Mouse (Mus musculus) 416B (cell line): ENCODE measurements around the gene Styk1.

Experiments
- DNase-seq: peaks from one replicate; pipeline ENCODE4 v3.0.0; 2011; ENCODE audit warnings: low read depth

The Styk1 gene

GRCm38 (mm10) chr6:131369866-131370616, 16.6 kb upstream of the Styk1 start:
- DNase-seq = no peak

- DNase-seq = peak; percentile 73
These were observed 13.7 kb upstream of the Styk1 start for GRCm38 (mm10) chr6:131367101-131367500.

DNA sequence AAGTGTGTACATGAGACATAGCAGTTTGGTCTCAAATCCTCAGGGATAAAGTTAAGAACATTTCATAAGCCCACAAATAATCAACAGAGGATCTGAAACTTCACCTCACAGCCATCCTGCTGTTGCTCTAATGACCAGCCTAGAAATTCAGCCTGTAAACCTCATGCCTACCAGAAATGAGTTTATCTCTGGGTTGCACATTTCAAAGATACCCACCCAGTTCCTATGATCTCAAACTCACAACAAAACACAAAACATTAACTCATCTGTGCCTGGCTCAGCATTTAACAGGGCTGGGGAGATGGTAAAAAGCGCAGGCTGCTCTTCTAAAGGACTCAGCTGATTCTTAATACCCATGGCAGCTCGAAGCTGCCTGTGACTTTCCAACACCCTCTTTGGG, 11.0 kb upstream of the Styk1 start:
- no peak for DNase-seq

DNA sequence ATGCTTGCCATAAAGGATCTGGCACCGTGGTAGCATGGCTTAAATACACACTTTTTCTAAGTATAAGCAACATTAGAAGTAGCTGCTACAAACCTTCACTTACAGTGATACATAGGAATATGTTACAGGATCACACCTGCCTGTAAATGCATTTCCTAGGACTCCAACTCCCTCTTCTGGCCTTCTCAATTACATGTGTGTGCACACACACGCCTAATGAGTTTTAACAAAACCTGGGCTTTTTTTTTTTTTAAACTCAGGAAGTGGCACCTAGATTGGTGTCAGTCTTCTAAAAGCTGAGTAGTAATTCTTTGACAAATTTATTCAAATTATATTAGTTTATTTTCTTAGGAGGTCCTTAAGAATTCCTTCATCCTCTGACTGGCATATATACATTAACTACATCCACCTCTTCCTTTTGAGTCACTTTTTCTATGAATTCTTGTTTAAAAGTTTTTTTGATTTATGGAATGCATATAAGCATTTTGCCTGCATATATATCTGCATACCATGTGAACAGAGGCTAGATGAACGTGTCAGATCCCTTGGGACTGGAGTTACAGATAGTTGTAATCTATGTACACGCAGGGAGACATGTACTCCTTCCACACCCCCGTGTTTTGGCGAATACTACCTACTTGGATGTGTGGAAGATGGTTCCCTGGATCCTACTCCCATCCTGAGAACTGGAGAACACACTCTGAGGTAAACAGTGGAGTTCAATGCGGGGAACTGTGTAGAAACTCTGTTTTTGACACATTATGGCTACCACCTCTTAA, 9.8 kb upstream of the Styk1 start:
- DNase-seq = no peak

DNA sequence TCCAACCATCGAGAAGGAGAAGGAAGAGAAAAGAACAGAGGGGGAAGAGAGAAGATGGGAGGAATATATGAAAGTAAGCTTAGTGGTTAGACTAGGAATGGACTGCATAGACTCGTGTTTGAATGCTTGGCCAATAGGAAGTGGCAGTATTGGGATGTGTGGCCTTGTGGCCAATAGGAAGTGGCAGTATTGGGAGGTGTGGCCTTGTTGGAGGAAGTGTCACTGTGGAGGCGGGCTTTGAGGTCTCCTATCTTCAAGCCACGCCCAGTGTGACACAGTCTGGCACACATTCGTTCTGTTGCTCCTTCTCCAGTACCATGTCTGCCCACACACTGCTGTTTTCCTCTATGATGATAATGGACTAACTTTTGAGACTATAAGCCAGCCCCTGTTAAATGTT, 7.3 kb upstream of the Styk1 start:
- peak; percentile 61 for DNase-seq

GRCm38 (mm10) chr6:131359543-131359942, 6.1 kb upstream of the Styk1 start:
- DNase-seq = no peak

GRCm38 (mm10) chr6:131354913-131355312, 1.5 kb upstream of the Styk1 start:
- no peak for DNase-seq

- DNase-seq = no peak
These were observed 6.4 kb downstream of the Styk1 start for GRCm38 (mm10) chr6:131347026-131347425.

GRCm38 (mm10) chr6:131344346-131344745, 9.1 kb downstream of the Styk1 start:
- DNase-seq = no peak

DNA sequence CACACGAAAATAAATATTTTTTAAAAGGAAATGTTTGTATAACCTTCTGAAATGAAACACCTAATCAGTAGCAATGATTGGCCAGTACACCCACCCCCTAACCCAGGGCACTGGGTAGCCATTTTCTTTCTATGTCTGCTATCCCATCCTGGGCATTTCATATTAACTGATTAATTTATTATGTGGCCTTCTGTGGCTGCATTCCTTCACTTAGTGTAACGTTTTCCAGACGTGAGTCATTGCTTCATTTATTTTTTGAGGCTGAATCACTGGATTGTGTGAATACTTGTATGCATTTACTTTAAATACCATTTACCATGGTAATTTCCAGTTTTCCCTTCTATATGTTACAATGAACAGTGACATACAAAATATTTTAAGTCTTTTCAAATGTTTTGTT, 13.3 kb downstream of the Styk1 start:
- no peak for DNase-seq

DNA sequence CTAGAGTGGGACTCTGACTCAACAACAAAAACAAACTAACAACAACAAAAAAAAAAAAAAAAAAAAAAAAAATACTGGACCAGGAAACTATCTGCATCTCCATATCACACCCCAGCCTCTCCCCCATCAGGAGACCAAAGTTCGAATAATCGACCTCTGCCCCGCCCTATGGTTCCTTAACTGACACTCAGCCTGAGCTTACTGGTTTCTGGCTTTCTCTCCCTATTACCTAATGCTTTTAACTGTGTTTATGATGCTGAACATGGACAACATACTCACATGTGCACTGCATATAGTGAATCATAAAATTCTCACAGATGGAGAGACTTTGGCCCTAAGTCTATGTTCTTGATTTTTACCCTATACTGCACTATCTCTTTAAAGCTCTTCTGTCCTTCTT, 14.1 kb downstream of the Styk1 start:
- no peak for DNase-seq

DNA sequence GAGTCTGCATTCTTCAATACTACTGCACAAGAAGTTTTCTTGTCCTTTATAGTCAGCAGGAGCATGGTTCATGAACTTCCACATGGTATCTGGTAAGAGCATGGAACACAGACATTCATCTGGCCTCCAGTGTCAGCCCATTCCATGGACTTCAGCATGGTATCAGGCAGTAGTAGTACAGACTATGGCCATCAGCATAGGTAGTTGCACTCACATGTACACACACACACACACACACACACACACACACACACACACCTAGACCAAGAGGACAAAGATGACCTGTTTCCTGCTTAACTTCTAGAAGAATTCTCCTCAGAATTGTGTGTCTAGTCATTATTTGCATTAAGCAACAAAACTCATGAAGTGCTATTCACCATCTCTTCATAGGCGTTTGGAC, 14.6 kb downstream of the Styk1 start:
- DNase-seq = no peak

DNA sequence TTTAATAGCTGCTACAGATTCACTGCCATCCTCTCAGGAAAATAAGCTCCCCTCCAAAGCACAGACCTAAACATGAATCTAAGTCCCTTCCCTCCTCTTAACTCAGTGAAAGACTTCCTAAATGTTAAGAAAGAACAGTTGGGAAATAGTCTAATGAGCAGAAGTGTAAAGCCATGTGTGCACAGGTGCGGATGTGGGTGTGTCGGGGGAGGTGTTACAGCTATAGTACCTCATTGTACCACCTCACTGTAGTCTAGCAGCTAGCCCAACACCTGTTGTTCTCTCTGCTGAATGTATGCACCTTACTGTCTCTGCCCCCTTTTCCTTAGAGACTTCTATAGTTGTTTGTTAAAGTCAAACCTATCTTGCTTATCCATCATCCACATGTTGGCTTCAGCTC, 26.3 kb downstream of the Styk1 start:
- no peak for DNase-seq

- DNase-seq = no peak
These were observed 31.4 kb downstream of the Styk1 start for GRCm38 (mm10) chr6:131321854-131322639.

DNA sequence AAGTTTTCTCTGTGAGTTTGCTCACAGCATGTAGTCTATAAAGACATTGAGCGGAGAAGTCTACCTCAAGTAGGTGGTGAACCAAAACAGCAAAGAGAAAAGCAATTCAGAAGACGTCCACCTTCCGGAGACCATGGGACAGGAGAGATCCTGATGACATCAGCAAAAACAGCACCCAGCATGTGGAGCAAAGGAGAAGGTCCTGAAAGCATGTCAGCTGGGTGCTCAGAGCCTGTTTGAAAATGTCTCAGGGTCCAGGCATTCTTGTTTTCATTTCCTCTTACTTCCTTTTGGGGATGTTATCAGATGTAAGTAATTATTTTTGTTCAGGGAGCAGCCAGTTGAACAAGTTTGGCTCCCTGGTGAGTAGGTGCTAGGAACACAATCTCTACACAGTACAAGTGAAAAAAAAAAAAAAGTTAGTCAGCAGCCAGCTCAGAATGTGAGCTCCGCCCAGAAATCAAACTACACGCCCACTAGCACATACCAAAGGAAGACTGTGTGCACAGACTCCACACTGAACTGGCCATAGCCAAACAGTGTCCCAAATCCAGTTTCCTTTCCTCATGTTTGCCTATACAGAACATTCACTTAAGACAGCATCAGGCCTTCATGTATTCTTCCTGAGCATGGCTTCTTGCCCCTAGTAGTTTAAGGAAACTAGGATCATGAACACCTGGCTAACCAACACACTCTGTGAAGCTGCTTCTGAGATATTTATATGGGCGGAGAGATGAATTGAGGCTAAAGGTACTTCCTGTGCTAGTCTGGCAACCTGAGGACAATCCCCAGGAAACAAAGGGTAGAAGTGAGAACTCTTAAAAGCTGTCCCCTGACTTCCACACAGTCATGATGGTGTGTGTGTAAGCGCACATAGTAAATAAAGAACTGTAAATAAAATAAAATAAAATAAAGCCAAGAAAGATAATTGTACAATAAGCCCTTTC, 37.0 kb downstream of the Styk1 start:
- peak; percentile 30 for DNase-seq

DNA sequence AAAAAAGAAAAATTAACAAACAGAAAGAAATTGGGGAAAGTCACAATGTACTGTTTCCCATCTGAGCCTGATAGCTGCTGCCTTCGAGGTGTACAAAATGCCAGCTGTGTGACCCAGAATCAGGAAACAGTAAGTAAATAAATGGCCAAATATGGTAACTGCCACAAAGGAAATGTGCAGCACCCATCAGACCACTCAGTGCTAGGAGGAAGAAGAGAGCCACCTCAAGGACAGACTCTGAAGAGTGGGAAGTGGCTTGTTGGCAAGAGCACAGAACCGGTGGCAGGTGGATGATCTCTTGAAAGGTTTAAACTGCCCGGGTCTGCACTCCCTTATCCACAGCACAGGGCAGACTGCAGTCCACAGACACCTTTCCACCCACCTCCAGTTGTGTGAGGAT, 45.4 kb downstream of the Styk1 start:
- peak; percentile 69 for DNase-seq

- DNase-seq = no peak
These were observed 48.6 kb downstream of the Styk1 start for GRCm38 (mm10) chr6:131304776-131305175.

DNA sequence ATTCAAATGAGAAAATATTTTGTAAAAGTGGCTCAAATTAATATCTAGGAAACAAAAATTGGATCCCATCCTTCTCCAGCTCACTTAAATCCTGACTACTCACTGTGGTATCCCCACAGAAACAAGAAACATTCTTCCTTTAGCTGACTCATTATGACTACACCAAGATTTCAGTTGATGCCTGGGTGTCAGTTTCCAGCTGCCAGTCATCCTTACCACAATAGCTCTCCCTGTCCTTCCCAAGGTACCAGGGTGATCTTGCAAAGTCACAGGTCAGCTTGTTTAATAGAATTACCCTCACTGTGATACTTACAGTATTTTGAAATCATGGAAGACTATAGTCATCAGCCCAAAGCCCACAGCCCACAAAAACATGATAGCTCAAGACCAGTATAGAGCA, 54.9 kb downstream of the Styk1 start:
- peak; percentile 96 for DNase-seq

- DNase-seq = no peak
These were observed 58.8 kb downstream of the Styk1 start for GRCm38 (mm10) chr6:131294435-131295112.

- no peak for DNase-seq
These were observed 59.5 kb downstream of the Styk1 start for GRCm38 (mm10) chr6:131293916-131294315.
